Mouse (Mus musculus) myocyte (in vitro differentiated cells): ENCODE measurements around the gene Slc39a11.

Source experiments
- POLR2A ChIP-seq: IDR thresholded peaks from one replicate; pipeline ENCODE4 v1.6.1; 2011; ENCODE audit warnings: low read depth, mild to moderate bottlenecking, control low read depth, moderate library complexity; ENCODE audit not compliant: insufficient read length
- SRF ChIP-seq: IDR thresholded peaks from one replicate; pipeline ENCODE4 v1.6.1; 2011; ENCODE audit warnings: low read depth; ENCODE audit not compliant: control insufficient read depth, insufficient read length
- TCF12 ChIP-seq: IDR thresholded peaks from one replicate; pipeline ENCODE4 v1.6.1; 2011; ENCODE audit warnings: mild to moderate bottlenecking, control low read depth; ENCODE audit not compliant: poor library complexity, insufficient read depth, severe bottlenecking
- USF1 ChIP-seq: IDR thresholded peaks from one replicate; pipeline ENCODE4 v1.6.1; 2011; ENCODE audit warnings: low read depth, mild to moderate bottlenecking, control low read depth, moderate library complexity

DNA sequence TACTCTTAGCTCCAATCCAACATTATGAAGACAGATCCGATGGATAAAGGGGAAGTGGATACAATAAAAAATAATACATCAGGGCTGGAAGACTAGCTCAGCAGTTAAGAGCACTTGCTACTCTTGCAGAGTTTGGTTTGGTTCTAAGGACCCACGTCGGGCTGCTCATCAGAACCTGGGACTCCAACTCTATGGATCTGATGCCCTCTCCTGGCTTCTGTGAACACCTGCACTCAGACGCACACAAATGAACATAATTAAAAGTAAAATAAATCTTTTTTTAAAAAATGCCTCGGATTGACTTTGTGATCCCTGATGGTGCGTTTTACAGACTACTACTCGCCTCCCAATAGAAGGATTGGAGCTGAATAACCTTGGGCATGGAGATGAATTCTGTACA, 19.2 kb downstream of the Slc39a11 start:
- TF ChIP-seq TCF12 (no peak), USF1 (no peak), POLR2A (no peak), SRF (no peak)
